Mouse (Mus musculus) MEL-GATA-1-ER (cell line): ENCODE measurements at regions not wholly inside any gene's neighbourhood (a gene's known extent, or its start where the extent isn't known, plus 50 kb on each side); places are given as distances from the start of the nearest gene placed in this dataset.

Experiments
- DNase-seq: peaks from one replicate; pipeline ENCODE4 v3.0.0-alpha.2; 2012; ENCODE audit warnings: low read depth; ENCODE audit errors: extremely low read depth

GRCm38 (mm10) chr16:77328049-77328448 lies 273.8 kb downstream of the Gm11146 start:
- DNase-seq = no peak

GRCm38 (mm10) chr16:77322338-77322737 lies 279.6 kb downstream of the Gm11146 start:
- DNase-seq = no peak

- DNase-seq = peak; percentile 2
These were observed 283.7 kb downstream of the Gm11146 start for GRCm38 (mm10) chr16:77318150-77318549.

- DNase-seq = peak; percentile 7
These were observed 286.5 kb downstream of the Gm11146 start for GRCm38 (mm10) chr16:77315354-77315753.

- no peak for DNase-seq
These were observed 288.7 kb downstream of the Gm11146 start for GRCm38 (mm10) chr16:77313195-77313594.

GRCm38 (mm10) chr16:77301270-77302171 lies 288.0 kb downstream of the Usp25 start:
- DNase-seq = no peak

GRCm38 (mm10) chr16:77300572-77301213 lies 287.2 kb downstream of the Usp25 start:
- DNase-seq = no peak

GRCm38 (mm10) chr16:77295574-77296355 lies 282.3 kb downstream of the Usp25 start:
- no peak for DNase-seq

GRCm38 (mm10) chr16:77292317-77292771 lies 278.8 kb downstream of the Usp25 start:
- no peak for DNase-seq

GRCm38 (mm10) chr16:77291723-77292316 lies 278.3 kb downstream of the Usp25 start:
- DNase-seq = no peak

- DNase-seq = no peak
These were observed 270.7 kb downstream of the Usp25 start for GRCm38 (mm10) chr16:77284205-77284604.

GRCm38 (mm10) chr16:77279916-77280315 lies 266.4 kb downstream of the Usp25 start:
- no peak for DNase-seq

GRCm38 (mm10) chr16:77279495-77279894 lies 266.0 kb downstream of the Usp25 start:
- no peak for DNase-seq

- no peak for DNase-seq
These were observed 259.8 kb downstream of the Usp25 start for GRCm38 (mm10) chr16:77273306-77273705.

- no peak for DNase-seq
These were observed 255.4 kb downstream of the Usp25 start for GRCm38 (mm10) chr16:77268926-77269325.

- DNase-seq = peak; percentile 16
These were observed 254.2 kb downstream of the Usp25 start for GRCm38 (mm10) chr16:77267679-77268078.

GRCm38 (mm10) chr16:77252349-77252748 lies 238.8 kb downstream of the Usp25 start:
- DNase-seq = no peak

GRCm38 (mm10) chr16:77251422-77251821 lies 237.9 kb downstream of the Usp25 start:
- no peak for DNase-seq

GRCm38 (mm10) chr16:77240876-77241275 lies 227.4 kb downstream of the Usp25 start:
- DNase-seq = no peak

- no peak for DNase-seq
These were observed 225.8 kb downstream of the Usp25 start for GRCm38 (mm10) chr16:77239176-77239790.
